Comparison of ENCODE assay signal across 8 mouse cellular contexts in the genomic region with DNA sequence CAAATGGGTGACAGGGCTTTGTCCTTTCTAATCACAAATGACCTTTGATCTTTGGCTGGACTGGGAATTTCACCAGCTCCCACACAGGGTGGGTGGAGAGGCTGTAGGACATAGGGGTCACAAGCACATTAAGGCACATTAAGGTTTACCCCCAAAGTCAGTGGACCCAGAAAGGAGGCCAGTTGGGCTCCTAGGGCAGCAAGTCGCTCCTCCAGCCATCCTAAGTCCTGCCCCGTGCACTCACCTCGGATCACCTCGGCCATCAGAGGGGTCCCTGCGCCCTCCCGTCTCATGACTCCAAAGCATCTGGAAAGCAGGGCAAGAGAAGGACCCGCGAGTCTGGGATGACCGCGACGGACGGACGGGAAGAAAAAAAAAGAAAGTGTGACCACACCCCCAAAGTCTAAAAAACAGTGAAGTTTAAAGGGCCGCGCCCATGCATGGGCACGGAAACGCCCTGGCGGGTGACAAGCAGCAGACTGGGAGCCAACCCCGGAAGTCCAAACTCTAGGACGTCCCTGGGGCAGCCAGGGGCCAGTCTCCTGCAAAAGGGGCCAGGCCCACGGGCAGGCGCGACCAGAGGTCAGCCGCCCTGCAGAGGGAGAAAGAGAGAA. TPM values are rescaled to one million over a fixed set of nuclear protein-coding genes. Genes with fewer than 3 reads are reported as not detected.
DNase-seq lines count a peak whose midpoint lies in the region; ATAC-seq and TF ChIP-seq lines count a peak whose summit lies in the region.

No protein-coding gene starts in this region.

- under 1% methylated on average over 24 of the region's 24 CpGs for WGBS in heart, postnatal 0 days

- ATAC-seq in erythroblast, adult 5-6 weeks (replicated peaks; ENCODE audit: low FRiP score, poor library complexity, severe bottlenecking): peak; percentile 82
- peak; percentile 94 for ATAC-seq in heart, postnatal 0 days (ENCODE audit: insufficient read depth, low read depth)
- ATAC-seq in megakaryocyte-erythroid progenitor cell, adult 5-6 weeks (replicated peaks; ENCODE audit: low FRiP score, low TSS enrichment, poor library complexity, severe bottlenecking): peak; percentile 96

- H3K27me3 ChIP-seq in heart, postnatal 0 days (ENCODE audit: control insufficient read depth, insufficient read depth, low read length): no peaks in the 10 kb centered on the region

- H3K27ac ChIP-seq in heart, postnatal 0 days (ENCODE audit: low read depth): peak overlapping the region; percentile 75

- no peaks in the 10 kb centered on the region for H3K4me1 ChIP-seq in heart, postnatal 0 days (ENCODE audit: control insufficient read depth, insufficient read depth)

- no peak for TF ChIP-seq EP300 in heart, postnatal 0 days (IDR thresholded peaks at IDR 0.05; ENCODE audit: low read depth)

- DNase-seq in CD4-positive helper T cell, adult 2 months (ENCODE audit: low read depth, low spot score): peak; percentile 84
- DNase-seq in adipocyte (ENCODE audit: low spot score): peak; percentile 63
- DNase-seq in heart, postnatal 0 days (ENCODE audit: low spot score): peak; percentile 68
- DNase-seq in kidney, postnatal 36 days: peak; percentile 84 to 86
- DNase-seq in spleen, postnatal 4 days (ENCODE audit: low spot score in 2 of 2): peak; percentile 68 to 83
- DNase-seq in left cerebral cortex, adult 9 months (ENCODE audit: low spot score in 2 of 2): no peak

- peak overlapping the region; percentile 70 for H3K9ac ChIP-seq in heart, postnatal 0 days (replicated peaks; ENCODE audit: low read depth, low read length)

- peak overlapping the region; percentile 90 for H3K4me2 ChIP-seq in heart, postnatal 0 days (ENCODE audit: low read depth, low read length)

- TF ChIP-seq CTCF in heart, postnatal 0 days (IDR thresholded peaks at IDR 0.05; ENCODE audit: low read depth): no peak

- H3K36me3 ChIP-seq in heart, postnatal 0 days (replicated peaks; ENCODE audit: control insufficient read depth, insufficient read depth, low read length): 0 out of 2 replicates have a peak, but pooled peaks cover 2% of the 10 kb centered on the region

- peak overlapping the region; percentile 72 for H3K4me3 ChIP-seq in heart, postnatal 0 days (ENCODE audit: low read depth, low read length)

- H3K9me3 ChIP-seq in heart, postnatal 0 days (replicated peaks; ENCODE audit: control insufficient read depth, low read length): no peaks in the 10 kb centered on the region

RNA-seq across cellular contexts. Expression of gene Cdc14b, which starts 26.8 kb away (rescaled TPM):
- 0.63 and 1.2 TPM in 2 replicates for total RNA-seq in erythroblast, adult 5-6 weeks (2015; ENCODE audit: low replicate concordance)
- total RNA-seq in erythroblast, adult 5-6 weeks (2017; ENCODE audit: low replicate concordance): 0.51 TPM in 1 of 2 replicates, not detected in the other
- total RNA-seq in heart, postnatal 0 days (2014; rRNA removed; ENCODE audit: low replicate concordance): 5.6 and 12.3 TPM in 2 replicates
- polyA plus RNA-seq in heart, postnatal 0 days (2015; fragmentation: Nextera tagmentation; extraction: Ambion mirVana): 7.6 and 11.6 TPM in 2 replicates
- 1.9 and 2.9 TPM in 2 replicates for total RNA-seq in megakaryocyte-erythroid progenitor cell, adult 5-6 weeks (2014; fragmentation: Nextera tagmentation)
- 0.50 and 4.8 TPM in 2 replicates for total RNA-seq in megakaryocyte-erythroid progenitor cell, adult 5-6 weeks (2017)

Comparison
In these comparisons a context has a peak if more than half of its experiments do, and no peak if none do; other contexts are left out.
1. DNase-seq: peak in CD4-positive helper T cell, adult 2 months (single experiment), adipocyte (single experiment), heart, postnatal 0 days (single experiment), kidney, postnatal 36 days (2 of 2) and spleen, postnatal 4 days (2 of 2); none in left cerebral cortex, adult 9 months (0 of 2).
2. Peak in every context shown above with its lines, with median percentiles within 50 percentile points of each other: ATAC-seq.